Mouse (Mus musculus): ENCODE data around the gene Agxt. TPM values are rescaled to one million over a fixed set of nuclear protein-coding genes. Genes with fewer than 3 reads are reported as not detected.

Agxt gene
- total RNA-seq, 4 experiments from 2014 or later, result not detected

GRCm38 (mm10) chr1:93194961-93195360, 59.9 kb downstream of the Agxt start:
- no peak for DNase-seq (ENCODE audit: low spot score in 2 of 2)

Other genes with a start within 250 kb of the Agxt start
- under 1 TPM; 0.19 to 0.65 (median 0.26) TPM for gene Ankmy1, start 232.3 kb upstream of the Agxt start, total RNA-seq (2022)
- 10 to 100 TPM; 17.0 to 17.7 (median 17.2) TPM for gene Dusp28, start 228.3 kb upstream of the Agxt start, total RNA-seq (2022)
- gene Rnpepl1, start 224.5 kb upstream of the Agxt start, total RNA-seq (2022), result 10 to 100 TPM; 34.8 to 42.8 (median 36.7) TPM
- 10 to 100 TPM; 33.9 to 42.2 (median 37.4) TPM for gene Capn10, start 200.9 kb upstream of the Agxt start, total RNA-seq (2022)
- gene Gpr35, start 184.4 kb upstream of the Agxt start, total RNA-seq (2022), result under 1 TPM in 3 of 4 experiments, not detected in 1; 0.13 to 0.18 (median 0.14) TPM
- gene Aqp12, start 128.9 kb upstream of the Agxt start, total RNA-seq (2022), result not detected
- gene Kif1a, start 33.3 kb upstream of the Agxt start, total RNA-seq (2022), result 100 to 1,000 TPM; 755 to 840 (median 807) TPM
- gene 2310007B03Rik, start 25.7 kb downstream of the Agxt start, total RNA-seq (2022), result under 1 TPM in 1 of 4 experiments, not detected in 3; 0.27 TPM
- gene Crocc2, start 33.5 kb downstream of the Agxt start, total RNA-seq (2022), result under 1 TPM; 0.15 to 0.42 (median 0.20) TPM
- 10 to 100 TPM in 1 of 4 experiments, 1 to 10 TPM in 3; 7.4 to 11.0 (median 9.1) TPM for gene Sned1, start 100.6 kb downstream of the Agxt start, total RNA-seq (2022)
- 10 to 100 TPM; 19.3 to 20.3 (median 20.0) TPM for gene Mterf4, start 170.7 kb downstream of the Agxt start, total RNA-seq (2022)
- 100 to 1,000 TPM in 2 of 4 experiments, 10 to 100 TPM in 2; 85.0 to 107 (median 96.8) TPM for gene Ppp1r7, start 207.6 kb downstream of the Agxt start, total RNA-seq (2022)
- 10 to 100 TPM in 1 of 4 experiments, 1 to 10 TPM in 3; 5.8 to 13.6 (median 6.3) TPM for gene Pask, start 208.2 kb downstream of the Agxt start, total RNA-seq (2022)
- gene Ano7, start 238.7 kb downstream of the Agxt start, total RNA-seq (2022), result under 1 TPM; 0.18 to 0.74 (median 0.51) TPM

Data from left cerebral cortex, adult 8-10 months (tissue).